Mouse (Mus musculus) liver, adult 2 months (tissue): ENCODE measurements at regions not wholly inside any gene's neighbourhood (a gene's known extent, or its start where the extent isn't known, plus 50 kb on each side); places are given as distances from the start of the nearest gene placed in this dataset.

ENCODE experiments used
- DNase-seq: peaks from one replicate; pipeline ENCODE4 v3.0.0-alpha.2; 2011; ENCODE audit warnings: low read depth, low spot score; ENCODE audit errors: extremely low read depth
- H3K27ac ChIP-seq: fragments of 200-500 bp; replicated peaks from 2 replicates; pipeline ENCODE4 v1.5.1; 2012; ENCODE audit warnings: low read depth, mild to moderate bottlenecking, control low read depth, inconsistent platforms, low read length; ENCODE audit not compliant: insufficient read depth
- H3K27me3 ChIP-seq: fragments of 200-500 bp; 2 replicates; pipeline ENCODE4 v1.6.1; 2012; ENCODE audit warnings: mild to moderate bottlenecking, moderate library complexity, low read length, inconsistent platforms; ENCODE audit not compliant: control insufficient read depth, insufficient read depth
- H3K36me3 ChIP-seq: fragments of 200-500 bp; 2 replicates; pipeline ENCODE4 v1.6.1; 2012; ENCODE audit warnings: low read length, inconsistent platforms; ENCODE audit not compliant: control insufficient read depth, insufficient read depth
- H3K4me1 ChIP-seq: fragments of 200-500 bp; 2 replicates; pipeline ENCODE4 v1.6.1; 2011; ENCODE audit warnings: low read length; ENCODE audit not compliant: control insufficient read depth, insufficient read depth
- H3K4me3 ChIP-seq: fragments of 200-500 bp; 2 replicates; pipeline ENCODE4 v1.5.1; 2011; ENCODE audit warnings: low read depth, mild to moderate bottlenecking, control low read depth, low read length, moderate library complexity; ENCODE audit not compliant: insufficient read depth
- H3K79me2 ChIP-seq: fragments of 200-500 bp; 2 replicates; pipeline ENCODE4 v1.6.1; 2012; ENCODE audit warnings: inconsistent platforms, mild to moderate bottlenecking, low read length, moderate library complexity; ENCODE audit not compliant: control insufficient read depth, insufficient read depth
- H3K9ac ChIP-seq: fragments of 200-500 bp; 2 replicates; pipeline ENCODE4 v1.6.1; 2012; ENCODE audit warnings: low read depth, mild to moderate bottlenecking, control low read depth, inconsistent platforms, low read length
- CTCF ChIP-seq: fragments of 200-500 bp; IDR thresholded peaks from 2 replicates; pipeline ENCODE4 v1.5.1; 2011; ENCODE audit warnings: low read depth, low read length, control low read depth
- POLR2A ChIP-seq: fragments of 200-500 bp; IDR thresholded peaks from 2 replicates; pipeline ENCODE4 v1.6.1; 2011; ENCODE audit warnings: low read length, control low read depth; ENCODE audit not compliant: insufficient read depth; ENCODE audit errors: extremely low read depth
- WGBS: fragments of 180-500 bp; shearing (Covaris S2); methylation state at CpG from one replicate; pipeline ENCODE4 v1.1.7; 2018; 5-methylcytosine and 5-hydroxymethylcytosine counted together

- no peaks in the 10 kb centered on the region for H3K4me1 ChIP-seq
- H3K4me3 ChIP-seq, result no peak overlapping the region
- H3K79me2 ChIP-seq, result no peaks in the 10 kb centered on the region
- 64% methylated on average over 1 of the region's 1 CpGs for WGBS
- TF ChIP-seq POLR2A (no peak), CTCF (no peak)
- no peak overlapping the region for H3K9ac ChIP-seq
- H3K27me3 ChIP-seq, result no peaks in the 10 kb centered on the region
- DNase-seq, result no peak
- H3K36me3 ChIP-seq, result no peaks in the 10 kb centered on the region
- H3K27ac ChIP-seq, result no peak overlapping the region
Measured at GRCm38 (mm10) chr15:17987763-17988162, 831.0 kb upstream of the Cdh10 start.

- H3K27ac ChIP-seq, result no peak overlapping the region
- H3K27me3 ChIP-seq, result no peaks in the 10 kb centered on the region
- DNase-seq, result no peak
- WGBS, result 72% methylated on average over 6 of the region's 6 CpGs
- no peak overlapping the region for H3K9ac ChIP-seq
- no peak overlapping the region for H3K4me3 ChIP-seq
- H3K36me3 ChIP-seq, result no peaks in the 10 kb centered on the region
- no peaks in the 10 kb centered on the region for H3K4me1 ChIP-seq
- H3K79me2 ChIP-seq, result no peaks in the 10 kb centered on the region
- TF ChIP-seq CTCF (no peak), POLR2A (no peak)
Measured at GRCm38 (mm10) chr15:18032626-18033025, 786.1 kb upstream of the Cdh10 start.

GRCm38 (mm10) chr15:18052219-18053030, 766.3 kb upstream of the Cdh10 start:
- TF ChIP-seq CTCF (no peak), POLR2A (no peak)
- WGBS, result 60% methylated on average over 3 of the region's 3 CpGs
- Histone ChIP-seq H3K9ac (no peak overlapping the region), H3K4me3 (no peak overlapping the region), H3K79me2 (no peaks in the 10 kb centered on the region), H3K4me1 (no peaks in the 10 kb centered on the region), H3K27me3 (no peaks in the 10 kb centered on the region), H3K36me3 (no peaks in the 10 kb centered on the region), H3K27ac (no peak overlapping the region)
- DNase-seq, result no peak

DNA sequence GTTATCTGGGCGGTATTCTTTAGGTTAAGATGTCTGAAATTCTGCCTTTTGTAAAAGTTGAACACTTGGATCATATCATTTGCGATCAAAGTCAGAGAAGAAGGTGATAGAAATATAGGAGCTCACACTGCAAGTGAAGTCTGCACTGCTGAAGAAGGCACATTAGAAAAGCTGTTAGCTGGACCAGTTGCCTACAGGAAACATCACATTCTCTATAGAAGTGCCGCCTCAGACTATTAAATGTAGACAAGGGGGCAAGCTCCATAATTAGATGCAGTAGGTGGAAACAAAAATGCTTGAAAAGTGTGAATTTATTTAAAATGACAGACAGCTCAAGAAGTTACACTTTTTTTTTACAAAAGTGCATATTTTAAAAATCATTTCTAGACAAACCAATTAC, 753.2 kb upstream of the Cdh10 start:
- no peak for TF ChIP-seq CTCF
- no peak for TF ChIP-seq POLR2A
- Histone ChIP-seq H3K27me3 (no peaks in the 10 kb centered on the region), H3K79me2 (no peaks in the 10 kb centered on the region), H3K27ac (no peak overlapping the region), H3K4me3 (no peak overlapping the region), H3K4me1 (no peaks in the 10 kb centered on the region), H3K36me3 (no peaks in the 10 kb centered on the region), H3K9ac (no peak overlapping the region)
- DNase-seq, result no peak
- WGBS, result 83% methylated on average over 3 of the region's 3 CpGs

DNA sequence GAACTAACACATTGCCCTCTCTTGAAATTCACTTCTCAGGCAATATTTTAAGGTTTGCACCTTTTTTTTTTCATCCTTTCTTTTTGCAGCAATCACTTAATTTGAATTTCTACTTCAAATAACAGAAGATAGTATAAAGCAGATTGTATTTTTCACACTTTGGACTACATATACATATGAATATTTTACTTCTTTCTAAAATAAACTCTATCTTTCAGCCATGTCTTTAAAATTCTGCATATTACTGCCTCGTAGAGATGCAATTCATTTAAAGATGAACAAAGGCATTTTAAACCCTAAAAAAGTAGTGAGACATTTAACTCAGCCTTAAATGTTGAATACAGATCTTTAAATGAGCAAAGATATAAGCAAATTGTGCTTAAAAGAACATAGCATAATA, 739.1 kb upstream of the Cdh10 start:
- Histone ChIP-seq H3K36me3 (no peaks in the 10 kb centered on the region), H3K4me1 (no peaks in the 10 kb centered on the region), H3K27me3 (no peaks in the 10 kb centered on the region), H3K79me2 (no peaks in the 10 kb centered on the region), H3K9ac (no peak overlapping the region), H3K27ac (no peak overlapping the region), H3K4me3 (no peak overlapping the region)
- 44% methylated on average over 1 of the region's 1 CpGs for WGBS
- DNase-seq, result no peak
- no peak for TF ChIP-seq CTCF
- no peak for TF ChIP-seq POLR2A
